ENCODE assay signal across 8 mouse cellular contexts in the genomic region with DNA sequence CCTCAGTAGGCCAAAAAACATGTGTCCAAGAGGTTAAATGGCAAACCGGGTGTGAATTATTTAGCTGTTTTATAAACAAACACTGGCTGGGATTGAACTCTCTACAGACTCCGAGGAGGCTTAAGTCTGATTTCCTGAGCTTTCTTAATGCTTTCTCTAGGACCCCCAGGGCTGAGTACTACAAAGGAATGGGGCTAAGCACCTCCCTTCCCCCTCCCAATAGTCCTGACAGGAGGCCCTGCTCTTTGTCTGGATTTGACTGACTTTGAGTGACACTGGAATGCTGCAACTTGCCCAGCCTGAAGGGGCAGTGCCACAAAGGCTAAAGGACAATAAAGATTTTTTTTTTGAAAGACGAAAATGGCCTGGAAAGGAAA.
DNase-seq lines count a peak whose midpoint lies in the region; ATAC-seq and TF ChIP-seq lines count a peak whose summit lies in the region.

No protein-coding gene starts in this region.

- intact Hi-C loops in heart, postnatal 25 days (cut with DNase I): loop anchor here (2.0 to 5.0 kb wide), 2 partner anchors 646 to 1004 kb away; no protein-coding TSS in a partner anchor

- DNase-seq in heart, adult 18-20 months: peak; percentile 35 to 43
- DNase-seq in heart, postnatal 25 days (ENCODE audit: low spot score): no peak
- peak; percentile 72 for DNase-seq in embryo, embryonic 9.5 days (ENCODE audit: extremely low spot score)
- DNase-seq in heart, postnatal 0 days (ENCODE audit: low spot score): peak; percentile 17
- no peak for DNase-seq in midbrain, embryonic 11.5 days (ENCODE audit: low spot score, missing footprints)
- no peak for DNase-seq in adrenal gland, postnatal 14 days
- DNase-seq in frontal cortex, postnatal 10 days (ENCODE audit: low spot score in 2 of 2): no peak

- ATAC-seq in heart, postnatal 0 days (ENCODE audit: insufficient read depth, low read depth): peak; percentile 55
- ATAC-seq in midbrain, embryonic 11.5 days (ENCODE audit: low FRiP score): peak; percentile 94
- ATAC-seq in inflammation-experienced regulatory T-cells, adult 6 months: no peak

- H3K9me3 ChIP-seq in heart, postnatal 0 days (replicated peaks; ENCODE audit: control insufficient read depth, low read length): no peaks in the 10 kb centered on the region
- no peaks in the 10 kb centered on the region for H3K9me3 ChIP-seq in midbrain, embryonic 11.5 days (ENCODE audit: control insufficient read depth, low read length)

- H3K9ac ChIP-seq in heart, postnatal 0 days (replicated peaks; ENCODE audit: low read depth, low read length): no peak overlapping the region
- no peak overlapping the region for H3K9ac ChIP-seq in midbrain, embryonic 11.5 days (ENCODE audit: low read length)

- H3K27me3 ChIP-seq in heart, postnatal 0 days (ENCODE audit: control insufficient read depth, insufficient read depth, low read length): no peaks in the 10 kb centered on the region
- no peaks in the 10 kb centered on the region for H3K27me3 ChIP-seq in midbrain, embryonic 11.5 days (ENCODE audit: control insufficient read depth, insufficient read depth, low read length)

- 16% methylated on average over 3 of the region's 3 CpGs for WGBS in heart, postnatal 0 days
- 1% methylated on average over 3 of the region's 3 CpGs for WGBS in midbrain, embryonic 11.5 days

- peak overlapping the region; percentile 36; the same call in 1 of the 2 replicates for H3K27ac ChIP-seq in heart, postnatal 0 days (ENCODE audit: low read depth)
- peak overlapping the region; percentile 85 for H3K27ac ChIP-seq in midbrain, embryonic 11.5 days (ENCODE audit: low read depth, low read length)

- H3K4me1 ChIP-seq in heart, postnatal 0 days (ENCODE audit: control insufficient read depth, insufficient read depth): peaks cover 15% of the 10 kb centered on the region
- peaks cover 18% of the 10 kb centered on the region for H3K4me1 ChIP-seq in midbrain, embryonic 11.5 days (ENCODE audit: control insufficient read depth, insufficient read depth, low read length)

- no peak for TF ChIP-seq CTCF in heart, postnatal 0 days (IDR thresholded peaks at IDR 0.05; ENCODE audit: low read depth)

- TF ChIP-seq EP300 in heart, postnatal 0 days (IDR thresholded peaks at IDR 0.05; ENCODE audit: low read depth): no peak

- H3K4me2 ChIP-seq in heart, postnatal 0 days (ENCODE audit: low read depth, low read length): peak overlapping the region; percentile 43; the same call in 1 of the 2 replicates
- H3K4me2 ChIP-seq in midbrain, embryonic 11.5 days: peak overlapping the region; percentile 23; the same call in 1 of the 2 replicates

- H3K4me3 ChIP-seq in heart, postnatal 0 days (ENCODE audit: low read depth, low read length): no peak overlapping the region
- no peak overlapping the region for H3K4me3 ChIP-seq in midbrain, embryonic 11.5 days (ENCODE audit: low read depth, low read length)

- no peaks in the 10 kb centered on the region for H3K36me3 ChIP-seq in heart, postnatal 0 days (replicated peaks; ENCODE audit: control insufficient read depth, insufficient read depth, low read length)
- H3K36me3 ChIP-seq in midbrain, embryonic 11.5 days (ENCODE audit: control insufficient read depth, insufficient read depth, low read length): no peaks in the 10 kb centered on the region

Comparison
In these comparisons a context has a peak if more than half of its experiments do, and no peak if none do; other contexts are left out.
1. DNase-seq: peak in heart, adult 18-20 months (2 of 2), embryo, embryonic 9.5 days (single experiment) and heart, postnatal 0 days (single experiment); none in heart, postnatal 25 days (single experiment), midbrain, embryonic 11.5 days (single experiment), adrenal gland, postnatal 14 days (single experiment) and frontal cortex, postnatal 10 days (0 of 2).